ENCODE assay signal across 18 mouse cellular contexts in the genomic region with DNA sequence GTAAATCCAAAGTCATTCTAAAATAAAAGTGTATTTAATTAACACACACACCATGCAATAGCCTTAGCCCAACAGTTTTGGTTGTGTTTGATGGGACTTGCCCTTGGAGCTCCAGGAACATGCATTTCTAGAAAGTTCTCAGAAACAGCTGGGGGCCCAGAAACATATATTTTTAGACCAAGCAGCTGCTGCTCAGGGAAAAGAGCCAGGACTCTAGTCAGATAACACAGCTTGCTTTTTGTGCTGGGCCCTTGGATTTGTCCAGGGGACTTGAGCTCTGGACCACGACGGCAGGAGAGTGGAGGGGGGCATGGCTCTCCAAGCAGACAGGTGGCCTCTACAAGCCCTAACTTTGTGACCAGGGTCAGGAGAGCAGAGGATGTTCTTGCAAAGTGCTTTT. TPM values are rescaled to one million over a fixed set of nuclear protein-coding genes. Genes with fewer than 3 reads are reported as not detected.
A peak's percentile ranks its signal among the peaks of the same experiment; 100 is the strongest.
DNase-seq lines count a peak whose midpoint lies in the region; TF ChIP-seq lines count a peak whose summit lies in the region.
"Had no signal": no experiment of that assay in that cellular context is flagged by ENCODE, and none has a peak within 500 bp of the region (broad histone marks: within the 10 kb centered on the region; RNA-seq: fewer than 3 reads in every experiment).

No protein-coding gene starts in this region.

- H3K27ac ChIP-seq in gastrocnemius, adult 2 months, result peak overlapping the region; percentile 16; the same call in 1 of the 2 replicates
- H3K27ac ChIP-seq: embryonic facial prominence, embryonic 12.5 days; forebrain, embryonic 15.5 days; hindbrain, embryonic 13.5 days; layer of hippocampus, adult 2 months; limb, embryonic 12.5 days; liver, embryonic 15.5 days; stomach, embryonic 15.5 days had no signal

- intact Hi-C loops in gastrocnemius, adult 2 months (cut with DNase I), result loop anchor here (1.0 kb wide), 1 partner anchor 86 kb away; no protein-coding TSS in a partner anchor
- intact Hi-C loops in heart, postnatal 10 days (cut with DNase I), result loop anchor here (5.0 kb wide), 1 partner anchor 256 kb away; no protein-coding TSS in a partner anchor
- intact Hi-C loops in heart, postnatal 36 days (cut with DNase I), result loop anchor here (1.0 kb wide), 1 partner anchor 86 kb away; no protein-coding TSS in a partner anchor
- intact Hi-C loops in left cerebral cortex, postnatal 14 days (cut with DNase I), result no loop called here

- no peak for TF ChIP-seq CTCF in gastrocnemius, adult 2 months (IDR thresholded peaks at IDR 0.05)

- no peak for DNase-seq in gastrocnemius, adult 2 months
- no peak for DNase-seq in gastrocnemius, adult 8-10 months (ENCODE audit: low spot score in 2 of 2)
- DNase-seq in heart, postnatal 10 days, result peak; percentile 33 to 46
- DNase-seq in heart, postnatal 36 days, result no peak
- DNase-seq in left cerebral cortex, postnatal 14 days (ENCODE audit: low spot score in 2 of 2), result peak; percentile 41 to 53
- no peak for DNase-seq in left cerebral cortex, adult 18-20 months (ENCODE audit: low spot score in 2 of 2)
- peak; percentile 47 for DNase-seq in brain, adult 2 months (ENCODE audit: low read depth, low spot score)
- DNase-seq in spleen, adult 18-20 months, result no peak

- no peak overlapping the region for H3K4me3 ChIP-seq in gastrocnemius, adult 2 months
- H3K4me3 ChIP-seq: embryonic facial prominence, embryonic 12.5 days; forebrain, embryonic 15.5 days; hindbrain, embryonic 13.5 days; layer of hippocampus, adult 2 months; limb, embryonic 12.5 days; liver, embryonic 15.5 days; stomach, embryonic 15.5 days had no signal

RNA-seq across cellular contexts. Expression of gene Srxn1, which starts 6.0 kb away (rescaled TPM):
- 10 to 100 TPM; 24.3 to 28.7 TPM for total RNA-seq in gastrocnemius, adult 2 months (2021)
- total RNA-seq in gastrocnemius, adult 8-10 months (2022), result 10 to 100 TPM; 15.2 to 67.0 (median 22.7) TPM
- total RNA-seq in heart, postnatal 10 days (2021), result 10 to 100 TPM; 11.3 to 12.1 TPM
- 10 to 100 TPM; 16.6 to 21.6 TPM for total RNA-seq in heart, postnatal 36 days (2021)
- total RNA-seq in left cerebral cortex, postnatal 14 days (2021), result 10 to 100 TPM; 58.4 to 62.4 TPM
- total RNA-seq in left cerebral cortex, adult 18-20 months (2021), result 100 to 1,000 TPM; 103 to 106 TPM

RNA-seq across cellular contexts. Expression of gene Scrt2, which starts 30.0 kb away (rescaled TPM):
- not detected for total RNA-seq in gastrocnemius, adult 2 months (2021)
- total RNA-seq in gastrocnemius, adult 8-10 months (2022), result not detected
- not detected for total RNA-seq in heart, postnatal 10 days (2021)
- not detected for total RNA-seq in heart, postnatal 36 days (2021)
- 1 to 10 TPM; 9.0 to 9.1 TPM for total RNA-seq in left cerebral cortex, postnatal 14 days (2021)
- 10 to 100 TPM; 20.5 to 20.7 TPM for total RNA-seq in left cerebral cortex, adult 18-20 months (2021)
- total RNA-seq: gastrocnemius, postnatal 25 days; liver, adult 2 months; megakaryocyte, adult 5-6 weeks had no signal

RNA-seq across cellular contexts. Expression of gene Tcf15, which starts 32.0 kb away (rescaled TPM):
- total RNA-seq in gastrocnemius, adult 2 months (2021), result 10 to 100 TPM; 14.9 to 22.8 TPM
- total RNA-seq in gastrocnemius, adult 8-10 months (2022), result 10 to 100 TPM in 3 of 4 experiments, 1 to 10 TPM in 1; 7.4 to 14.4 (median 10.5) TPM
- 10 to 100 TPM; 44.1 to 53.6 TPM for total RNA-seq in heart, postnatal 10 days (2021)
- total RNA-seq in heart, postnatal 36 days (2021), result 10 to 100 TPM; 39.7 to 50.1 TPM
- 1 to 10 TPM in 1 of 2 experiments, under 1 TPM in 1; 0.75 to 1.2 TPM for total RNA-seq in left cerebral cortex, postnatal 14 days (2021)
- total RNA-seq in left cerebral cortex, adult 18-20 months (2021), result 1 to 10 TPM; 1.5 to 1.8 TPM
- total RNA-seq: liver, adult 2 months; megakaryocyte, adult 5-6 weeks had no signal

Comparison
In these comparisons a context has a peak if more than half of its experiments do, and no peak if none do; other contexts are left out.
1. DNase-seq: peak in heart, postnatal 10 days (2 of 2), left cerebral cortex, postnatal 14 days (2 of 2) and brain, adult 2 months (single experiment); none in gastrocnemius, adult 2 months (single experiment), gastrocnemius, adult 8-10 months (0 of 2), heart, postnatal 36 days (0 of 2), left cerebral cortex, adult 18-20 months (0 of 2) and spleen, adult 18-20 months (0 of 2).
2. RNA of gene Scrt2, which starts 30.0 kb away (total RNA-seq): 20.5 to 20.7 TPM in left cerebral cortex, adult 18-20 months and 9.0 to 9.1 TPM in left cerebral cortex, postnatal 14 days; not detected in heart, postnatal 36 days, not detected in gastrocnemius, adult 2 months, not detected in gastrocnemius, adult 8-10 months and not detected in heart, postnatal 10 days; every median in the first group is over 4 times any median in the second.